Mouse (Mus musculus): ENCODE results near the gene Zfp747. TPM values are rescaled to one million over a fixed set of nuclear protein-coding genes. Genes with fewer than 3 reads are reported as not detected.
"Not testable (repeated sequence)": the region's sequence is repeated elsewhere in the genome, so short reads cannot be mapped to it uniquely, and the experiment has no call there.

Gene Zfp747
- polyA plus RNA-seq, 1 experiment from 2014 or later: 10.1 TPM

GRCm38 (mm10) chr7:127385560-127385959 lies 9.7 kb upstream of the Zfp747 start:
- H3K27ac ChIP-seq (ENCODE audit: low read length); H3K4me1 ChIP-seq (ENCODE audit: control insufficient read depth, insufficient read depth, low read length); H3K36me3 ChIP-seq (ENCODE audit: control insufficient read depth, insufficient read depth, low read length); H3K9ac ChIP-seq (ENCODE audit: low read depth, low read length); ATAC-seq; H3K4me3 ChIP-seq (ENCODE audit: low read depth, low read length); H3K4me2 ChIP-seq (ENCODE audit: low read length); H3K9me3 ChIP-seq (replicated peaks; ENCODE audit: control insufficient read depth, low read length, poor library complexity, severe bottlenecking); H3K27me3 ChIP-seq (ENCODE audit: control insufficient read depth, insufficient read depth, low read depth, low read length): not testable (repeated sequence)
- WGBS: 97% methylated on average over 4 of the region's 4 CpGs

GRCm38 (mm10) chr7:127378310-127378921 lies 2.6 kb upstream of the Zfp747 start:
- H3K27me3 ChIP-seq (ENCODE audit: control insufficient read depth, insufficient read depth, low read depth, low read length): no peaks in the 10 kb centered on the region
- no peak overlapping the region for H3K4me2 ChIP-seq (ENCODE audit: low read length)
- no peaks in the 10 kb centered on the region for H3K36me3 ChIP-seq (ENCODE audit: control insufficient read depth, insufficient read depth, low read length)
- H3K9ac ChIP-seq (ENCODE audit: low read depth, low read length): no peak overlapping the region
- no peaks in the 10 kb centered on the region for H3K9me3 ChIP-seq (replicated peaks; ENCODE audit: control insufficient read depth, low read length, poor library complexity, severe bottlenecking)
- H3K27ac ChIP-seq (ENCODE audit: low read length): no peak overlapping the region
- H3K4me3 ChIP-seq (ENCODE audit: low read depth, low read length): no peak overlapping the region
- ATAC-seq: no peak
- H3K4me1 ChIP-seq (ENCODE audit: control insufficient read depth, insufficient read depth, low read length): 0 out of 2 replicates have a peak, but pooled peaks cover 3% of the 10 kb centered on the region
- 82% methylated on average over 6 of the region's 6 CpGs for WGBS

GRCm38 (mm10) chr7:127371870-127372269 lies 4.0 kb downstream of the Zfp747 start:
- 80% methylated on average over 3 of the region's 3 CpGs for WGBS
- not testable (repeated sequence) for H3K27me3 ChIP-seq (ENCODE audit: control insufficient read depth, insufficient read depth, low read depth, low read length); H3K4me1 ChIP-seq (ENCODE audit: control insufficient read depth, insufficient read depth, low read length); ATAC-seq; H3K9me3 ChIP-seq (replicated peaks; ENCODE audit: control insufficient read depth, low read length, poor library complexity, severe bottlenecking); H3K4me2 ChIP-seq (ENCODE audit: low read length); H3K4me3 ChIP-seq (ENCODE audit: low read depth, low read length); H3K36me3 ChIP-seq (ENCODE audit: control insufficient read depth, insufficient read depth, low read length); H3K27ac ChIP-seq (ENCODE audit: low read length); H3K9ac ChIP-seq (ENCODE audit: low read depth, low read length)

- H3K36me3 ChIP-seq (ENCODE audit: control insufficient read depth, insufficient read depth, low read length): no peaks in the 10 kb centered on the region; the same call in 1 of the 2 replicates
- 83% methylated on average over 2 of the region's 2 CpGs for WGBS
- H3K27me3 ChIP-seq (ENCODE audit: control insufficient read depth, insufficient read depth, low read depth, low read length): no peaks in the 10 kb centered on the region
- no peak overlapping the region for H3K4me2 ChIP-seq (ENCODE audit: low read length)
- no peak overlapping the region for H3K4me3 ChIP-seq (ENCODE audit: low read depth, low read length)
- no peaks in the 10 kb centered on the region for H3K9me3 ChIP-seq (replicated peaks; ENCODE audit: control insufficient read depth, low read length, poor library complexity, severe bottlenecking)
- ATAC-seq: no peak
- H3K4me1 ChIP-seq (ENCODE audit: control insufficient read depth, insufficient read depth, low read length): 0 out of 2 replicates have a peak, but pooled peaks cover 3% of the 10 kb centered on the region
- no peak overlapping the region for H3K9ac ChIP-seq (ENCODE audit: low read depth, low read length)
- H3K27ac ChIP-seq (ENCODE audit: low read length): no peak overlapping the region
Observed at GRCm38 (mm10) chr7:127371213-127371612, 4.6 kb downstream of the Zfp747 start.

GRCm38 (mm10) chr7:127366249-127366648 lies 9.6 kb downstream of the Zfp747 start:
- Histone ChIP-seq H3K4me2 (ENCODE audit: low read length) (no peak overlapping the region), H3K9ac (ENCODE audit: low read depth, low read length) (no peak overlapping the region), H3K9me3 (replicated peaks; ENCODE audit: control insufficient read depth, low read length, poor library complexity, severe bottlenecking) (no peaks in the 10 kb centered on the region), H3K27ac (ENCODE audit: low read length) (no peak overlapping the region), H3K36me3 (ENCODE audit: control insufficient read depth, insufficient read depth, low read length) (no peaks in the 10 kb centered on the region; the same call in 1 of the 2 replicates), H3K27me3 (ENCODE audit: control insufficient read depth, insufficient read depth, low read depth, low read length) (no peaks in the 10 kb centered on the region; the same call in 1 of the 2 replicates), H3K4me3 (ENCODE audit: low read depth, low read length) (no peak overlapping the region), H3K4me1 (ENCODE audit: control insufficient read depth, insufficient read depth, low read length) (peaks cover 9% of the 10 kb centered on the region)
- ATAC-seq: no peak
- 93% methylated on average over 3 of the region's 3 CpGs for WGBS

GRCm38 (mm10) chr7:127364166-127364565 lies 11.7 kb downstream of the Zfp747 start:
- WGBS: 38% methylated on average over 4 of the region's 4 CpGs
- no peaks in the 10 kb centered on the region; the same call in 1 of the 2 replicates for H3K27me3 ChIP-seq (ENCODE audit: control insufficient read depth, insufficient read depth, low read depth, low read length)
- ATAC-seq: no peak
- H3K4me1 ChIP-seq (ENCODE audit: control insufficient read depth, insufficient read depth, low read length): peaks cover 9% of the 10 kb centered on the region
- peak overlapping the region; percentile 27; the same call in 1 of the 2 replicates for H3K4me3 ChIP-seq (ENCODE audit: low read depth, low read length)
- H3K9ac ChIP-seq (ENCODE audit: low read depth, low read length): no peak overlapping the region; the same call in 1 of the 2 replicates
- no peaks in the 10 kb centered on the region for H3K36me3 ChIP-seq (ENCODE audit: control insufficient read depth, insufficient read depth, low read length)
- H3K27ac ChIP-seq (ENCODE audit: low read length): no peak overlapping the region
- peak overlapping the region; percentile 51 for H3K4me2 ChIP-seq (ENCODE audit: low read length)
- H3K9me3 ChIP-seq (replicated peaks; ENCODE audit: control insufficient read depth, low read length, poor library complexity, severe bottlenecking): no peaks in the 10 kb centered on the region

GRCm38 (mm10) chr7:127363475-127363921 lies 12.4 kb downstream of the Zfp747 start:
- no peak overlapping the region for H3K27ac ChIP-seq (ENCODE audit: low read length)
- H3K9me3 ChIP-seq (replicated peaks; ENCODE audit: control insufficient read depth, low read length, poor library complexity, severe bottlenecking): no peaks in the 10 kb centered on the region
- ATAC-seq: no peak
- H3K4me1 ChIP-seq (ENCODE audit: control insufficient read depth, insufficient read depth, low read length): peaks cover 9% of the 10 kb centered on the region
- no peaks in the 10 kb centered on the region; the same call in 1 of the 2 replicates for H3K27me3 ChIP-seq (ENCODE audit: control insufficient read depth, insufficient read depth, low read depth, low read length)
- H3K4me2 ChIP-seq (ENCODE audit: low read length): peak overlapping the region; percentile 51
- H3K4me3 ChIP-seq (ENCODE audit: low read depth, low read length): peak overlapping the region; percentile 27
- WGBS: under 1% methylated on average over 24 of the region's 24 CpGs
- no peaks in the 10 kb centered on the region for H3K36me3 ChIP-seq (ENCODE audit: control insufficient read depth, insufficient read depth, low read length)
- peak overlapping the region; percentile 33 for H3K9ac ChIP-seq (ENCODE audit: low read depth, low read length)

- not testable (repeated sequence) for H3K4me1 ChIP-seq (ENCODE audit: control insufficient read depth, insufficient read depth, low read length); H3K4me2 ChIP-seq (ENCODE audit: low read length); H3K36me3 ChIP-seq (ENCODE audit: control insufficient read depth, insufficient read depth, low read length); H3K27me3 ChIP-seq (ENCODE audit: control insufficient read depth, insufficient read depth, low read depth, low read length); H3K9ac ChIP-seq (ENCODE audit: low read depth, low read length); H3K4me3 ChIP-seq (ENCODE audit: low read depth, low read length); H3K27ac ChIP-seq (ENCODE audit: low read length); H3K9me3 ChIP-seq (replicated peaks; ENCODE audit: control insufficient read depth, low read length, poor library complexity, severe bottlenecking); ATAC-seq
- WGBS: 10% methylated on average over 13 of the region's 13 CpGs
Observed at GRCm38 (mm10) chr7:127362418-127362817, 13.4 kb downstream of the Zfp747 start.

- 62% methylated on average over 10 of the region's 13 CpGs for WGBS
- H3K4me3 ChIP-seq (ENCODE audit: low read depth, low read length): no peak overlapping the region
- no peaks in the 10 kb centered on the region; the same call in 1 of the 2 replicates for H3K27me3 ChIP-seq (ENCODE audit: control insufficient read depth, insufficient read depth, low read depth, low read length)
- no peak overlapping the region for H3K27ac ChIP-seq (ENCODE audit: low read length)
- no peaks in the 10 kb centered on the region for H3K9me3 ChIP-seq (replicated peaks; ENCODE audit: control insufficient read depth, low read length, poor library complexity, severe bottlenecking)
- no peak for ATAC-seq
- H3K36me3 ChIP-seq (ENCODE audit: control insufficient read depth, insufficient read depth, low read length): no peaks in the 10 kb centered on the region
- H3K4me1 ChIP-seq (ENCODE audit: control insufficient read depth, insufficient read depth, low read length): peaks cover 9% of the 10 kb centered on the region
- H3K9ac ChIP-seq (ENCODE audit: low read depth, low read length): no peak overlapping the region
- H3K4me2 ChIP-seq (ENCODE audit: low read length): no peak overlapping the region
Observed at GRCm38 (mm10) chr7:127361449-127361848, 14.4 kb downstream of the Zfp747 start.
